In the genomic region with DNA sequence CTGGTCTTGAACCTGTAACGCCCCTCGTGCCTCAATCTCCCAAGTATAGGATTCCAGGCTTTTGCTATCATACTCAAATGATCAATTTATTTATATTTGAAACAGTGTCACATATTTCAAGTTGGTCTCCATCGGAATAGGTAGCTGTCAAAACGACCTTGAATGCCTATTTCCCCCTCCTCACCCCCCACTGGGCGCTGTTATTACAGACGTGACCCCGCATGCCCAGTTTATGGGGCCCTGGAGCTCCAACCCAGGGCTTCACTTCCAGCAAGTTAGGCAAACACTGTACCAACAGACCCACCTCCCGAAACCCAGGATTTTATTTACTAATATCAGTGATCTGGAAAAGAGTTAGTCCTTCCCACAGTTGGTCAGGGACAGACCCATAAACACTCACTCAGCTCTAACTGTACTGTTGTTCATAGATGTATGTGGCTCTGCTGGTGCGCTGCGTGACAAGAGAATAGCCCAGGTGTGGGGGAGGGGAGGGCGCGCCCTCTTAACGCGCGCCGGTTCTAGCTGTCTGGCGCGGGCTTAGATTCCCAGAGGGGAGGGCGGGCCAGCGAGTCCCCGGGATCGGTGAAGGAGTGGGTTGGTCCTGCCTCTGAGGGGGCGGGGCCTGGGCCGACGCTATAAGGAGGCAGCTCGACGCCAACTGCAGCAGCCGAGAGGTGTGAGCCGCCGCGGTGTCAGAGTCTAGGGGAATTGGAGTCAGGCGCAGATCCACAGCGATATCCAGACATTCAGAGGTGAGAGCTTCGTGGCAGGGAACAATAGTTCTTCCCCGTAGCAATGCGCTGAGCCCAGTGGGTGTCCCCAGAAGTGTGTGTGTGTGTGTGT, we compare ENCODE assay signal across 1 mouse cellular context.
TF ChIP-seq lines count a peak whose summit lies in the region.

No protein-coding gene starts in this region.

TF ChIP-seq in CH12.LX, 34 proteins besides CTCF, POLR2A, EP300 and RAD21:
- TF ChIP-seq NELFE (IDR thresholded peaks at IDR 0.05; ENCODE audit: low read depth, low read length) (peak; percentile 99), IRF4 (IDR thresholded peaks at IDR 0.05; ENCODE audit: low read depth, low read length) (peak; percentile 66; the same call in 1 of the 2 replicates), ELF1 (IDR thresholded peaks at IDR 0.05; ENCODE audit: low read depth, low read length) (peak; percentile 28; the same call in 1 of the 2 replicates), MAX (IDR thresholded peaks at IDR 0.05; ENCODE audit: low read length) (no peak), ZMIZ1 (IDR thresholded peaks at IDR 0.05; ENCODE audit: low read depth, low read length) (peak; percentile 99), CHD1 (IDR thresholded peaks at IDR 0.05; ENCODE audit: low read depth, low read length) (no peak), GABPA (IDR thresholded peaks at IDR 0.05; ENCODE audit: insufficient replicate concordance, low read depth, low read length) (no peak), TCF12 (IDR thresholded peaks at IDR 0.05; ENCODE audit: low read depth, low read length) (peak; percentile 88), CHD2 (IDR thresholded peaks at IDR 0.05; ENCODE audit: low read length) (peak; percentile 89), POLR2AphosphoS2 (IDR thresholded peaks at IDR 0.05; ENCODE audit: low read depth, low read length) (peak; percentile 95; the same call in 1 of the 2 replicates), RCOR1 (conservative IDR thresholded peaks at IDR 0.05; ENCODE audit: low read depth, low read length) (no peak), E2F4 (IDR thresholded peaks at IDR 0.05; ENCODE audit: insufficient replicate concordance, low read depth, low read length) (peak; percentile 68; the same call in 1 of the 2 replicates), KAT2A (IDR thresholded peaks at IDR 0.05; ENCODE audit: insufficient replicate concordance, low read length) (no peak), ETS1 (conservative IDR thresholded peaks at IDR 0.05; ENCODE audit: low read depth, low read length) (no peak; the same call in 1 of the 2 replicates), NRF1 (IDR thresholded peaks at IDR 0.05; ENCODE audit: low read depth, low read length) (no peak), MAZ (IDR thresholded peaks at IDR 0.05; ENCODE audit: low read depth, low read length) (0 out of 2 replicates have a peak, but pooled peaks have one; percentile 42), TBP (conservative IDR thresholded peaks at IDR 0.05; ENCODE audit: low read depth, low read length) (peak; percentile 96), BHLHE40 (IDR thresholded peaks at IDR 0.05; ENCODE audit: low read depth, low read length) (peak; percentile 51; the same call in 1 of the 2 replicates), MEF2A (IDR thresholded peaks at IDR 0.05; ENCODE audit: borderline replicate concordance, low read depth, low read length) (peak; percentile 73), MXI1 (IDR thresholded peaks at IDR 0.05; ENCODE audit: low read depth, low read length) (0 out of 2 replicates have a peak, but pooled peaks have one; percentile 69), USF2 (conservative IDR thresholded peaks at IDR 0.05; ENCODE audit: low read depth, low read length) (no peak), SMC3 (IDR thresholded peaks at IDR 0.05; ENCODE audit: low read depth, low read length) (peak; percentile 23), HCFC1 (IDR thresholded peaks at IDR 0.05; ENCODE audit: low read depth, low read length) (no peak; the same call in 1 of the 2 replicates), PAX5 (IDR thresholded peaks at IDR 0.05; ENCODE audit: low read length) (no peak), UBTF (IDR thresholded peaks at IDR 0.05; ENCODE audit: low read depth, low read length) (no peak), MAFK (IDR thresholded peaks at IDR 0.05; ENCODE audit: insufficient replicate concordance, low read length) (no peak), MYC (IDR thresholded peaks at IDR 0.05; ENCODE audit: low read depth, low read length) (no peak), ZC3H11A (IDR thresholded peaks at IDR 0.05; ENCODE audit: low read depth, low read length) (no peak)
